Mouse (Mus musculus): ENCODE results near the gene Insr. TPM values are rescaled to one million over a fixed set of nuclear protein-coding genes. Genes with fewer than 3 reads are reported as not detected.
"Not testable (repeated sequence)": the region's sequence is repeated elsewhere in the genome, so short reads cannot be mapped to it uniquely, and the experiment has no call there.

Insr gene
- total RNA-seq, 2 experiments from 2014 or later: 44.6 to 50.4 TPM

GRCm38 (mm10) chr8:3179930-3180329 is 99.5 kb downstream of the Insr start:
- DNase-seq: no peak

- no peak for DNase-seq
Measured at GRCm38 (mm10) chr8:3177440-3177839, 102.0 kb downstream of the Insr start.

- no peak for DNase-seq
Measured at GRCm38 (mm10) chr8:3172246-3172645, 107.2 kb downstream of the Insr start.

- DNase-seq: no peak
Measured at GRCm38 (mm10) chr8:3146506-3146905, 132.9 kb downstream of the Insr start.

GRCm38 (mm10) chr8:3100416-3100815 is 179.0 kb downstream of the Insr start:
- not testable (repeated sequence) for DNase-seq

Small RNAs within 50 kb of the gene (microRNA-seq; reads per million reads assigned to microRNA genes)
- gene Gm25775: 0 reads per million in 2 experiments

Other genes with a start within 250 kb of the Insr start
- gene A430078G23Rik, start 73.8 kb upstream of the Insr start, total RNA-seq (2021): under 1 TPM; 0.14 to 0.19 TPM
- 10 to 100 TPM in 1 of 2 experiments, 1 to 10 TPM in 1; 9.3 to 14.2 TPM for gene Arhgef18, start 113.4 kb upstream of the Insr start, total RNA-seq (2021)
- 1 to 10 TPM; 3.0 to 3.6 TPM for gene Pex11g, start 188.1 kb upstream of the Insr start, total RNA-seq (2021)
- under 1 TPM in 1 of 2 experiments, not detected in 1; 0.14 TPM for gene Tex45, start 191.2 kb upstream of the Insr start, total RNA-seq (2021)
- 10 to 100 TPM; 16.0 to 18.7 TPM for gene Zfp358, start 213.5 kb upstream of the Insr start, total RNA-seq (2021)
- gene Mcoln1, start 220.8 kb upstream of the Insr start, total RNA-seq (2021): 10 to 100 TPM; 19.0 to 23.9 TPM
- gene Pnpla6, start 235.8 kb upstream of the Insr start, total RNA-seq (2021): 10 to 100 TPM; 13.6 to 15.4 TPM

Data from gastrocnemius, postnatal 10 days (tissue).